Mouse (Mus musculus): ENCODE results near the gene Sfr1.

Sfr1 gene

GRCm38 (mm10) chr19:47731071-47731881 lies at the start of gene Sfr1:
Gene Sfr1, plus strand, starts transcription at chr19:47731682.
- peak; percentile 96 for DNase-seq (ENCODE audit: low read depth, low spot score)

- DNase-seq (ENCODE audit: low read depth, low spot score) = no peak
These were observed 41.9 kb upstream of the Sfr1 start for GRCm38 (mm10) chr19:47689592-47689991.

DNA sequence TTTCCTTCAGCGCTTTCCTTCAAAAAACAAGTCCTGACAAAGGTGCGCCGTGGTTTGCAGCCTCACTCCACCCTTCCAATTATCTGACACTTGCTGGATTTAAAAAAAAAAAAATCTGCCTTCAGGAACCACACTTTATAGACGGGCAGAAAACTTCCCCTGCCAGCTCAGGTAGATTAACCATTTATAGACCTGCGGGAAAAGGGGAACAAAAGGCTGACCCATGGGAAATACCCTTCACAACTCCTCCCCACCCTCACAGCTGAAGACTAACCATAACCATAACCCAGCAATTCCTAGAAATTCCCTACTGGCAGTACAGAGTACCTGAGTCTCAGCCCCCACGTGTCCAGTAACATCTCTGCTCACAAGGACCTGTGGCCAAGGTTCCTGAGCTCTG lies 39.5 kb upstream of the Sfr1 start, which contains the start of gene Col17a1:
TSS of gene Col17a1 (minus strand) at position 101 of the 400 bp plus-strand sequence.
- DNase-seq (ENCODE audit: low read depth, low spot score) = no peak

GRCm38 (mm10) chr19:47695725-47696124 lies 35.8 kb upstream of the Sfr1 start:
- no peak for DNase-seq (ENCODE audit: low read depth, low spot score)

DNA sequence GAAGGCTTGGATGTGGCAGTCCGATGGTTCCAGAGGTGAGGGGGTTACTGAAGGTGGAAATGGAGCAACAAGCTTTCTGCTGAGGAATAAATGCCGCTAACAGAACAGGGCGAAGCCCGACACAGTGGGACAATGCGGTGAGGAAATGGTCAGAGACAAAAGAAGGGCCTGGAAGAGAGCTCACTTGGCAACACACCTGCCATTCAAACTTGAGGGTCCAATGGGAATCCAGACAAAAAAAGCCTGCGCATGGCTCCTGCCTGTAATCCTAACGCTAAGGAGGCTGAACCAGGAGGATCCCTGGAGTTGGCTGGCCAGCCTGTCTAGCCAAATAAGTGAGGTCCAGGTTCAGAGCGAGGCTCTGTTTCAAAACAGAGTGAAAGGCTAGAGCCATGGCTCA lies 35.1 kb upstream of the Sfr1 start:
- DNase-seq (ENCODE audit: low read depth, low spot score) = peak; percentile 92

GRCm38 (mm10) chr19:47697067-47697466 lies 34.4 kb upstream of the Sfr1 start:
- DNase-seq (ENCODE audit: low read depth, low spot score) = peak; percentile 9

DNA sequence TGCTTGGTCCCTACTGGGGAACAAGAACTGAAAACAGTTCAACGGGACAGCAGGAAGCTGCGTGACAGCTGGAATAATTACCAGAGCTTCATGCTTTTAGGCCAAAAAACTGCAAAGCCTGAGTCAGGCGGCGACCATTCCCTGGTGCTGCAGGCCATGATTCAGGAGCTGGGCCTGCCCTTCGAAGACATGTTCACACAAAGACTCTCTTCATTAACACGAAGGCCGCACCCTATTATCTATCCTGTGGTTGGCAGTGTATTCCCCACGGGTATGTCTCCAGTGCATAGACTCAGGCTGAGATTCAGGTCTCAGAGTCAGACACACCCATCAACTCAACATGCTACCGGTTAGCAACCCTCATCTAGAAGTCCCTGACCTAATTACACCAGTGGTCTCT lies 33.2 kb upstream of the Sfr1 start:
- DNase-seq (ENCODE audit: low read depth, low spot score) = no peak

- DNase-seq (ENCODE audit: low read depth, low spot score) = no peak
These were observed 31.7 kb upstream of the Sfr1 start for GRCm38 (mm10) chr19:47699743-47700142.

GRCm38 (mm10) chr19:47700509-47700908 lies 31.0 kb upstream of the Sfr1 start:
- no peak for DNase-seq (ENCODE audit: low read depth, low spot score)

DNA sequence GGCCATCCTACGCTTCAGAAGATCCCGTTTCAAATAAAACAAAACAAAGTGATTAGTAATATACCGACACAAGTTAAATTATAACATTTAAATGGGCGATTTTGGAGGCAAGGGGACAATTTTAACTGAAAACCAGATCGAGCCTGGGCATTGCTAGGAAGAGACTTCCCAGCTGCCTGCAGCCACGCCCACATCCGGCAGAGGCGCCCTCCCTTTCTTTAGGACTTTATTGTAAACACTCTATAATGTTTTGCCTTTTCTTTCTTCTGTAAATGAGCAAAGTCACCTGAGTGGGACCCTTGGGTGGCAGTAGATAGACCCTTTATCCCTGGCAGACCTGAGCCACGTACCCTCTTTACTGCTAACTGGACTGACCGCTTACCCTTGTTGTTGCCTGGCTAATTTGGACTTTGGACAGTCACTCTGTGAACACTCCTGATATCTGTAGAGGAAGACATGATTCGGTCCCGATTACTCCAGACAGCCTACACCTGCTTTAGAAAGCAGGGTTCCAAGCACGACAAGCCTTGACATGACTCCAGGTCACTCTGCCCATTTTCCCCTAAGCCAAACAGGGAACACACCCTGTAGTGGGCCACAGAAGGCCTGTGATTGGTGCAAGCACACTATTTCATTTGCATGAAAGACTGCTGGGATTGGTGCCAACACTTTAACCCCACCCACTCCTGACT lies 26.3 kb upstream of the Sfr1 start:
- peak; percentile 90 for DNase-seq (ENCODE audit: low read depth, low spot score)

GRCm38 (mm10) chr19:47705772-47706309 lies 25.6 kb upstream of the Sfr1 start:
- peak; percentile 33 for DNase-seq (ENCODE audit: low read depth, low spot score)

- no peak for DNase-seq (ENCODE audit: low read depth, low spot score)
These were observed 21.1 kb upstream of the Sfr1 start for GRCm38 (mm10) chr19:47710376-47710775.

DNA sequence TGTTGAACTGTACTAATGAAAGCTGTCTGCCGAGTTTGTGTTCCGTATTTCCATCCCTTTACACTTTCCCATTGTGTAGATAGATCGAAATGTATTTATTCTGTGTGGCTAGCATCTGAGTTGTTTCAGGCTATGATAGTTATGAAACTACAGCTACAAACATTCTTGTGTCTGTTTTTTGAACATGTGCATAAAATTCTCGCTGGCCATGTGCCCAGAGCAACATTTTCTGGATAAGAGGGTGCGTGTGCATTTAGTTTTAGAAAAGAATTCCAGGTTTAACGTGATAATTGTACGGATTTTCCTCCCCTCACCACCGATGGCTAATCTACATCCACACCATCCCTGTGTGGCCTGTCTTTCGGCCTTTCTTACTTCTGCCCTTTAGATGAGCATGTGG lies 18.0 kb upstream of the Sfr1 start:
- DNase-seq (ENCODE audit: low read depth, low spot score) = no peak

GRCm38 (mm10) chr19:47716144-47716543 lies 15.3 kb upstream of the Sfr1 start:
- DNase-seq (ENCODE audit: low read depth, low spot score) = peak; percentile 59

- no peak for DNase-seq (ENCODE audit: low read depth, low spot score)
These were observed 12.3 kb upstream of the Sfr1 start for GRCm38 (mm10) chr19:47719147-47719546.

- no peak for DNase-seq (ENCODE audit: low read depth, low spot score)
These were observed 9.0 kb upstream of the Sfr1 start for GRCm38 (mm10) chr19:47722471-47722870.

GRCm38 (mm10) chr19:47724903-47725302 lies 6.6 kb upstream of the Sfr1 start:
- no peak for DNase-seq (ENCODE audit: low read depth, low spot score)

- DNase-seq (ENCODE audit: low read depth, low spot score) = no peak
These were observed 5.8 kb upstream of the Sfr1 start for GRCm38 (mm10) chr19:47725643-47726140.

- DNase-seq (ENCODE audit: low read depth, low spot score) = peak; percentile 90
These were observed 801 bp upstream of the Sfr1 start for GRCm38 (mm10) chr19:47730691-47731070.

- DNase-seq (ENCODE audit: low read depth, low spot score) = peak; percentile 81
These were observed 449 bp downstream of the Sfr1 start for GRCm38 (mm10) chr19:47731931-47732330.

DNA sequence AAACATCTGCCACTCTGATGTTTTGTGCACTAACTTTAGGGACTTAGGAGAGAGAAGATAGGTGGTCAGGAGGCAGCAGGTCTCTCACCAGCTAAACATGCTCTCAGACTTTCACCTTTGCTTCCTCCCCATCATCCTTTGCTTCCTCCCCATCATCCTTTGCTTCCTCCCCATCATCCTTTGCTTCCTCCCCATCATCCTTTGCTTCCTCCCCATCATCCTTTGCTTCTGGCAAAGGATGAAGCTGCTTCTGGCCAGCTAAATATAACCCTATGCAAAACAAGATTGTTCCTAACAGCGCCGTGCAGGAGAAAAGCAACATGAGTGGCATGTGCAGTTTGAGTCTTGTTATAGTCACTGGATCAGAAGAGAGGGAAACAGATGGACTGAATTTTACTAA lies 15.6 kb downstream of the Sfr1 start:
- no peak for DNase-seq (ENCODE audit: low read depth, low spot score)

DNA sequence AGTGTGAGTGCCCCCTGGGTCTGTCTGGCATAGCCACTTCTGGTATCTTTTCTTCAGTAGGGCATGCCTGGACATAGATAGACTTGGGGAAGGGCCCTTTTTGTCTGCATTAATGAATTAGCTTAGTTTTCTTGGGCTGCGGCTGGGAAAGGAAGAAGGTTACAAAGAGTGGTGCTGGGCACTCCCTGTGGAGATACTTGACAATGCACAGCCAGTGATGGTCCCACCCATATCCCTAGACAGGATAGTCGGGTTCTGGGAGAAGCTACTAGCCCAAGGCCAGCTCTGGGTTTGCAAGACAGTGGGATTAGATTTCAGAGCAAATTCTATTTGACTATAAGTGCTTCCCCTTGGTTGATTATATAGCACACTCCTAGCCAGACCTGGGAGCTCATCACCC lies 17.5 kb downstream of the Sfr1 start:
- peak; percentile 83 for DNase-seq (ENCODE audit: low read depth, low spot score)

GRCm38 (mm10) chr19:47750391-47750790 lies 18.9 kb downstream of the Sfr1 start:
- DNase-seq (ENCODE audit: low read depth, low spot score) = no peak

All from R1 (cell line).